Mouse (Mus musculus) spleen, postnatal 10 days (tissue): ENCODE measurements around the gene Plcb3.

Source experiments
- DNase-seq, 2 experiments: peaks; one replicate each; pipeline ENCODE4 v3.0.0; 2021 to 2022; ENCODE audit warnings: low spot score in 2 of 2

Plcb3 gene

GRCm38 (mm10) chr19:6940396-6941351 lies 35.6 kb downstream of the Plcb3 start:
- DNase-seq: no peak

GRCm38 (mm10) chr19:6939106-6940002 lies 36.9 kb downstream of the Plcb3 start:
- no peak for DNase-seq

GRCm38 (mm10) chr19:6937541-6938465 lies 38.5 kb downstream of the Plcb3 start:
- no peak for DNase-seq

- peak in 1 of 2 experiments; percentile 71 for DNase-seq
Observed at GRCm38 (mm10) chr19:6936299-6936698, 40.0 kb downstream of the Plcb3 start.

GRCm38 (mm10) chr19:6934195-6934977 lies 41.9 kb downstream of the Plcb3 start, which contains the start of gene Kcnk4:
Gene Kcnk4, minus strand, starts transcription at chr19:6934515.
- DNase-seq: no peak

- no peak for DNase-seq
Observed at GRCm38 (mm10) chr19:6933436-6934194, 42.7 kb downstream of the Plcb3 start.

- DNase-seq: no peak
Observed at GRCm38 (mm10) chr19:6933102-6933435, 43.2 kb downstream of the Plcb3 start.

- no peak for DNase-seq
Observed at GRCm38 (mm10) chr19:6932018-6932417, 44.3 kb downstream of the Plcb3 start.

- no peak for DNase-seq
Observed at GRCm38 (mm10) chr19:6931002-6931401, 45.3 kb downstream of the Plcb3 start.

- DNase-seq: no peak
Observed at GRCm38 (mm10) chr19:6928080-6928479, 48.2 kb downstream of the Plcb3 start.

GRCm38 (mm10) chr19:6926559-6927255 lies 49.6 kb downstream of the Plcb3 start:
- no peak for DNase-seq

- DNase-seq: no peak
Observed at GRCm38 (mm10) chr19:6925611-6926329, 50.5 kb downstream of the Plcb3 start.

- no peak for DNase-seq
Observed at GRCm38 (mm10) chr19:6925307-6925573, 51.0 kb downstream of the Plcb3 start, which contains the start of gene Catsperz. Gene Catsperz, minus strand, starts transcription at chr19:6925380.

GRCm38 (mm10) chr19:6924461-6925306 lies 51.6 kb downstream of the Plcb3 start:
- DNase-seq: peak; percentile 81 to 92

- no peak for DNase-seq
Observed at GRCm38 (mm10) chr19:6922901-6923735, 53.2 kb downstream of the Plcb3 start.

- peak; percentile 99 to 100 for DNase-seq
Observed at GRCm38 (mm10) chr19:6921647-6922567, 54.4 kb downstream of the Plcb3 start, which contains the start of gene Esrra. Gene Esrra, minus strand, starts transcription at chr19:6921813.
